Mouse (Mus musculus) layer of hippocampus, adult 11-12 months (tissue): ENCODE measurements around the gene Hist1h3c.
"Not testable (repeated sequence)": the region's sequence is repeated elsewhere in the genome, so short reads cannot be mapped to it uniquely, and the experiment has no call there.

ENCODE experiments used
- DNase-seq: peaks from one replicate; pipeline ENCODE4 v3.0.0; 2022; ENCODE audit warnings: low spot score

Hist1h3c gene

GRCm38 (mm10) chr13:23705751-23706356 lies 39.5 kb downstream of the Hist1h3c start:
- no peak for DNase-seq

GRCm38 (mm10) chr13:23702801-23703200 lies 42.6 kb downstream of the Hist1h3c start:
- not testable (repeated sequence) for DNase-seq

GRCm38 (mm10) chr13:23702220-23702619 lies 43.2 kb downstream of the Hist1h3c start:
- no peak for DNase-seq

- DNase-seq: peak; percentile 86
These were observed 44.4 kb downstream of the Hist1h3c start for GRCm38 (mm10) chr13:23700786-23701520.

- no peak for DNase-seq
These were observed 45.6 kb downstream of the Hist1h3c start for GRCm38 (mm10) chr13:23699767-23700166.

GRCm38 (mm10) chr13:23698996-23699395 lies 46.4 kb downstream of the Hist1h3c start:
- peak; percentile 4 for DNase-seq

GRCm38 (mm10) chr13:23698300-23698693 lies 47.1 kb downstream of the Hist1h3c start, which contains the start of gene Hist1h4c:
Gene Hist1h4c, minus strand, starts transcription at chr13:23698454.
- DNase-seq: peak; percentile 99

GRCm38 (mm10) chr13:23697491-23698299 lies 47.7 kb downstream of the Hist1h3c start:
- no peak for DNase-seq

- no peak for DNase-seq
These were observed 49.3 kb downstream of the Hist1h3c start for GRCm38 (mm10) chr13:23696061-23696474.

- no peak for DNase-seq
These were observed 49.9 kb downstream of the Hist1h3c start, which contains the start of gene Hist1h1t for GRCm38 (mm10) chr13:23695514-23695913. Gene Hist1h1t, plus strand, starts transcription at chr13:23695814.
